Mouse (Mus musculus): ENCODE data around the gene Nfia.

The Nfia gene

DNA sequence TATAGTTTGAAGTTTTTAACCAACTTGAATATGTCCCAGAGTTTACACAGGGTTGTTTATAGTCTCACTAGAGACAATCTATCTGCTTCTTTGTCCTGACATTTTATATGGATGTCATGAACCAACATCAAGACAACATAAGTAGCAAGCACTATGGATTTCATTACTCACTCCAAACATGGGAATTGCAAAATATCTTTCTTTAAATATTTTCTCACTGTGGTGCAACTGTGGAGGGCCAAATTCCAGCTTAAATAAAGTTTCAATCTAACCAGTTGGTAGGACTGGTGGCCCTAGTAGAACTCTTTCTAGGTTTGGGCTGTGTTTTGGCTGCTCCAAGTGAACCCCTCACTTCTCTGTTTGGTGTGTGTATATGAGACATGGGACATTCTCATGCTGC, 43.5 kb downstream of the Nfia start:
- DNase-seq (ENCODE audit: low spot score in 2 of 2), result no peak

DNA sequence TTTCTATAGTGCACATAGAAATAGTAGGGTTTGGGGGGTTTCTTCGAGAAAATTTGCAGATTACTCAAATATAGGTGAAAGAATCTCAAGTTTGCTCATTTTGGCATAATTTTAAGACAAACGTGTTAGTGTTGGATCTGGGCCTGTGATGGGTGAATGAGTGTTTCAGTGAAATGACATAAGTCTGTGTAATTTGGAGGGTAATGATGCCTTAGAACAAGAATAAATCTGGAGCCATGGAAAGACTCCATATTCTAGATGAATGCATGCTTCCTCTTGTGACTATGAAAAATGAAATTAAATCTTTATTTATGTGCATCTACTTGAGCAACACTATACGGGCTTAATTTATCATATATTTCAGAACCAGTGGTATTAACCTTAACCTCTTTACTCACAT, 44.2 kb downstream of the Nfia start:
- no peak for DNase-seq (ENCODE audit: low spot score in 2 of 2)

DNA sequence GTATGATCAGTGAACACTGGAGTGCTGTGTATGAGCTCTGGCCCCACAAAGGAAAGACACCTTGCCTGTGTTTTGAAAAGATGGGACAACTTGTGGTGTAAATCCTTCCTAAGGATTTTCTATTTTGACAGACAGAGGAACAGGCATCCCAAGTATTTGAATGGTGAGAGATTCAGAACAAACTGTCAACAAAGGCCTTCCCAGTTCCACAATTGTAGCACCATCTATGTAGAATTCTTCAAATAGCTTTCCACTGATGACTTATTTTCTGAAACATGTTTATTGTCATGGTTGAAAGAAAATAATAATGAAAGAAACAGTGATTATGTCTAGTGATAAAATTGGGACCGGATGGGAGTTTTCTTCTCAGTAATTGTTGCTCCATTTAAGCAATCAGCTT, 45.2 kb downstream of the Nfia start:
- no peak for DNase-seq (ENCODE audit: low spot score in 2 of 2)

DNA sequence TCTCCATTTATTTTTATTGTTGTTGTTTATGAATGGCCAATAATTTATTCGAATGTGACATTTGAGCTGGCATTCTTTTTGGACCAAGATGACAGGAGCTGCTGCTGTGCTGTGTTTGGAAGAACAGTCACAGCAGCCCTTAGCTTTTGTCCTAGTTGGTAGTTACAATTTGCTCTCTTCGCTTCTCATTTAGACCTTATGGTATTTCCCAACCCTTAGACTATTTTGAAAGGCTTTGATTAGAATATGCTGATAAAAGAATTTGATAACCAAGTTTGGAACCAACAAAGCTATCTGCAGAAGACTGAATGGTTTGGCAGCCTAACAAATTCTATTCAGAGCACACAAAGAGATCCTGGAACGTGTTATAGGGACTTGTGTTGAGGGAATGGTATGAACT, 46.0 kb downstream of the Nfia start:
- DNase-seq (ENCODE audit: low spot score in 2 of 2), result no peak

DNA sequence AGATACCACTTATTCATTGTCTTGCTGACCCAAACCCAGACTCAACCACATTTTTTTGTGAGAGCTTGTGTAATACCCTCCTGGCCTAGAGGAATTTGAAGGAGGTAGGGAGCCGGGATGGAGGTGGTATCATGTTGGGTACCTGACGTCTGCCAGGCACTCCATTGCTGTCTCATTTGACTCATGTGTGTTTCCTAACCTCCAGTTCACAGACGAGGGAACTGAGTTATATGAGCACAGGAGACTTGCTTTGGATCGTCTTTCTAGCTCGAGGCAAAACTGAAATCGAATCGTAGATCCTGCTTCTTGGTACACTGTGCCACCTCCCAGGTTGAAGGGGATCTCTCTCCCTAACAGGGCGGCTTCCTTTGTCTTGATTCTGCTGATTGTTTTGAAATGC, 46.6 kb downstream of the Nfia start:
- no peak for DNase-seq (ENCODE audit: low spot score in 2 of 2)

- no peak for DNase-seq (ENCODE audit: low spot score in 2 of 2)
Observed at GRCm38 (mm10) chr4:97820474-97821259, 48.1 kb downstream of the Nfia start.

DNA sequence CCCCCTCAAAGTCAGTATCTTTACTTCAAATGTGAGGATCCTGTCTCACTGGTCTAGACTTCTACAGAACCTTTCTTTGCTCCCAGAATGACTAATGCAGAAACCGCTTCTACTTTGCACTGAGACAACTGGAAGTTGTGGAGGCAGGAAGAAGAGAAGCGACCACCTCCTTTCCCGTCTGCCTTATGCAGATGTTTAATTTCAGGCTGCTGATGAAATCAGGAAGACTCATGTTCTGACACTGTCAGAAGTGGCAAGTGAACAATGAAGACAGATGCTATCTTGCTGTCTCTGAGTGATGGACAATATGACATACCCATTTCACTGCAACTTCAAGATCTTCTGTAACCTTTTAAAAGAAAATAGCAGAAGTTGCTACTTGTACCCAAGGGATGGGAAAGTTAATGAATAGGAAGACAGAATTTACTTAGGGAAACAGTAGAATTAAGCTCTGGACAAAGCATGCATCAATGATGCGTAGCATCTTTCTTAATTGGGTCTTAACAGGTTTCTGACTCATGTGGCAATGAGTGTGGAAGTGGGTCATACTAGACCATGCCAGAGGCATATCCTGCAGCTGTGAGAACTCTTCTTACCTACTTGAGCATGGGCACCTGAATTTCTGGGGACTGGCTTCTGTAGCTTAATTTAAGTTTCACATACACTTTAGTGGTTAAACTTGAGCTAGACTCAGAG, 49.2 kb downstream of the Nfia start:
- DNase-seq (ENCODE audit: low spot score in 2 of 2), result no peak

- no peak for DNase-seq (ENCODE audit: low spot score in 2 of 2)
Observed at GRCm38 (mm10) chr4:97823512-97823911, 51.0 kb downstream of the Nfia start.

GRCm38 (mm10) chr4:97824451-97824850, 51.9 kb downstream of the Nfia start:
- no peak for DNase-seq (ENCODE audit: low spot score in 2 of 2)

DNA sequence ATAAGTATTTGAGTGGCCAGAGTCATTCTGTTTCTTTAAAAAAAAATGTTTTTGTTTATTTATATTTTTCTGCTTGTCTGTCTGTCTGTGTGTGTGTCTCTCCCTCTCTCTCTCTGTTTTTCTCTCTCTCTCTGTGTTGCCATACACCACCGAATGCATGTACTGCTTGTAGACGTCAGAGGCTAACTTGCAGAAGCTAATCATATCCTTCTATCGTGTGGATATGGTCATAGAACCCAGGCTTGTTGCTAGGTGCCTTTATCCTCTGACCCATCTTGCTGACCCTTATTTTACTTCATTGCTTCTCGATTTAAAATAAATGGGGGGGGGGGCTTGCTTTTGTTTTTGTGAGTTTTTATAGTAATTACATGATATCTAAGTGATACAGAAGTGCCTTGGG, 52.9 kb downstream of the Nfia start:
- DNase-seq (ENCODE audit: low spot score in 2 of 2), result no peak

- DNase-seq (ENCODE audit: low spot score in 2 of 2), result no peak
Observed at GRCm38 (mm10) chr4:97825841-97826240, 53.3 kb downstream of the Nfia start.

- no peak for DNase-seq (ENCODE audit: low spot score in 2 of 2)
Observed at GRCm38 (mm10) chr4:97827115-97827514, 54.6 kb downstream of the Nfia start.

DNA sequence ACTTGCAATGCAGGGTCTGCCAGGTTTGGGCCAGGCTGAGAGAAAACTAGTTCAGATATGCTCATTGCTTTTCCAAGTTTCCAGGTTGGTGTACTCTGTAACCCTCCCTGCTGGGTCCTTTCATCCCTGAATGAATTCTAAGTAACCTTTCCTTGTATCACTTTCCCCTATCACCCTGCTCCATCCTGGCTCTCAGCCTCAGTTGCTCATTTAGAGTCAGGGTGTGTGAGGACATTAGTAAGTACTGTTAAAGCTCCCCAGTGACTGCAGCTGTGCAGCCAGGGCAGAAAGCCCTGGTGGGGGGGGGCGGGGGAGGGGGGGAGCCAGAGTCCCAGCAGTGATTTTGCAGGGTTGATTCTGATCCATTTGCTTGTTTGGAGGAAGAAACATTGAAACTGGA, 56.0 kb downstream of the Nfia start:
- DNase-seq (ENCODE audit: low spot score in 2 of 2), result no peak

- no peak for DNase-seq (ENCODE audit: low spot score in 2 of 2)
Observed at GRCm38 (mm10) chr4:97829336-97830050, 57.0 kb downstream of the Nfia start.

DNA sequence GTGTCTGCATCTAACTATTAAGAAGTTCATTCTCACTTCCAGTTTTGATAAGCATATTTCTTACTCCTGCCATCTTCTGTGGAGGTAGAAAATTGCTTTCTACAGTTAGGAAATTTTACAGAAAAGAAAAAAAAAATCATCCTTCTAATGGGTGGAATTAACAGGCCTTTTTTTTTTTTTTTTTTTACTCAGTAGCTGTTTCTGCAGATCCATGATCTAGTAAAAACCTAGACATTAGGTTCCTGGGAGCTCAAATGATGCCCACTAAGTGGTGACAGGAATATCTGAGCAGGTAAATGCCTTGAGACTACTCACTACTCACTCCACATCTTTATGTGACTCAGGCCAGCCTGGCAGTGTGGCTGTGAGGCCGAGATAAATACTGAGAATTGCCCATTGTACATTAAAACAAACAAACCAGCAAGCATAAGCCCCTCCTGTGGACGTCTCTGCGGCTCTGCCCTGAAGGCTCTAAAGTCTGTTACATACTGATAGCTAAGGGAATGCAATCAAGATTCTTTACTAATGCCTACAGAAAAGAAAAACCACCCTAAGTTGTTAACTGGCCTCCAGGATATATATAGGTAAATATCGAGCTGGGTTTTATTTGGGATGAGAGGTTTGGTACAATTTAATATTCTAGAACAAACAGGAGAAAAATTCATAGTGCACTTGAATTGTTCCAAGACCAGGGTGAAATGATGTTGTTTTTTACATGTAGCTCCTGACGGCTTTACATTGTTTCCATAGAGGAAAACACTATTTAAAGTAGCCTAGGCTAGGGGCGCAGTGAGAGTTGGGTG, 57.7 kb downstream of the Nfia start:
- DNase-seq (ENCODE audit: low spot score in 2 of 2), result no peak

DNA sequence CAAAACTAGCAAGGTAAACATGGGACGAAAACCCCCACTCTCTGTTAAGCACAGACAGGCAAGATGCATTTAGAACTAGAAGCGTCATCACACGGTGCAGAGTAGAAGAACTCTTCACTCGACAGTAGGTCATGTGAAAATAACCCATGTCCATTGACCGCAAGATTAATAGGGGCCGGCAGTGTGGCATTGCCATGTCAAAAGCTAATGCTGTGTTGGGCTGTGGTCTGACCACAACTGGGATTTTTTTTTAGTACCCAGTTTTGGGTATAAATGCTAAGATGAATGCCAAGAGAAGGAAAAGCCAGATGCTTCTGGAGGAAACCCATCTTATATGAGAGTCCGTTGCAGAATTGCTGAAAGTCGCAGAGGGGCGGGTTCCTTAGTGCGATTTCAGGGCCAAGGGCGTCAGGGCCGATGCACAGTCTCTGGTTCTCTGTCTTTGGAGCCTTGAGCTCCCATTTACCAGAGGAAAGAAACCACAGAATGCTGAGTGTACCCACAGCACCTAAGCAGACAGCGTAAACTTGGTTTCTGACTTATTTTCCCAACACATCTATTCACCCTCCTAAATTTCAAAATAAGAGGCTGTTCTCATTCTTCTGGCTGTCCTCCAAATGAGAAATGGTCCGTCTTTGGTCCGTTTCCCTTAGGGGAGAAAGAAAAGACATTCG, 58.5 kb downstream of the Nfia start:
- DNase-seq (ENCODE audit: low spot score in 2 of 2), result no peak

DNA sequence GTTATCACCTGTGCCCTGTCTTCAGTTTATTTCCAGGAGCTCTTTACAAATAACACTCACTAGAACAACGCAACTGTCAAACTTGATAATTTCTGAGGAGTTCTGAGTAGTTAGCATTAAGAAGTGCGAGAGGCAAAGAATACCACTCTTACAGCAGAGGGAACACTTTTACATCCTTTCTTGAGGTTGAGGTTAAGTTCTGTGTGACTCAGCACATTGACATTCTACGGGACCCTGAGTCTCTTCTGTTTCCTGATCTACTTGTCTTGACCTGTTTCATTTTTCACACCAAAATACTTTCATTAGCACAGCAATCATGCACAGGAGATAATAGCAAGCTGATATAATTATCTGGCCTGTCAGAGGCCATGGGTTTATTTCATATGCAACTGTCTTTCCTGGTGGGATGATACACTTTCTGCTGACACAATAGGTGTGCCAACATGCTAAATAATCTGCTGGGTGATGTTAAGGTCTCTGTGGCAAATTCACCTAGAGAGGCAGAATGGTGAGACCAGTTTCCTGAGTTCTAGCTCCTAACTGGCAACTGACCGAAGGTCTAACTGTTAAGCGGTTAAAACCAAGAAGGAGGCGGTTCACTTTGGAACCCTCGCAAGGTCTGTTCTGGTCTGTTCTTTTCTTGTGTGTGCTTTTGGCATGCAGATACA, 59.2 kb downstream of the Nfia start:
- DNase-seq (ENCODE audit: low spot score in 2 of 2), result no peak

DNA sequence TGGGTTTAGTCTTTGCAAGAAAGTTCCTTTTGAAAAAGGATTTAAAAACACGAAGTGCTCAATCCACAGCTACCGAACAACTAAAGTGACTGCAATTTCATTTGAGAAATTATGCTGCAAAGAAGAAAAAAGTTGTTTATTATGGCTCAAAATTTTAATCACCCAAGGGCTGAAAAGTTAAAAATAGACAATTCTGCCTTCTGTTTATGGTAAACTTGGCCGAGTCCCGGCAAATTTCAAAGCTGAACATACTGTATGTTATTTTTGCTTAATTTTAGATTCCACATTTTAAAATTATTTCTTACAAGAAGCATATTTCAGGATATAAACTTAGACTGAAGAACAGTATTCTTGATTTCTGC, 59.7 kb downstream of the Nfia start:
- no peak for DNase-seq (ENCODE audit: low spot score in 2 of 2)

GRCm38 (mm10) chr4:97836812-97837211, 64.3 kb downstream of the Nfia start:
- no peak for DNase-seq (ENCODE audit: low spot score in 2 of 2)

DNA sequence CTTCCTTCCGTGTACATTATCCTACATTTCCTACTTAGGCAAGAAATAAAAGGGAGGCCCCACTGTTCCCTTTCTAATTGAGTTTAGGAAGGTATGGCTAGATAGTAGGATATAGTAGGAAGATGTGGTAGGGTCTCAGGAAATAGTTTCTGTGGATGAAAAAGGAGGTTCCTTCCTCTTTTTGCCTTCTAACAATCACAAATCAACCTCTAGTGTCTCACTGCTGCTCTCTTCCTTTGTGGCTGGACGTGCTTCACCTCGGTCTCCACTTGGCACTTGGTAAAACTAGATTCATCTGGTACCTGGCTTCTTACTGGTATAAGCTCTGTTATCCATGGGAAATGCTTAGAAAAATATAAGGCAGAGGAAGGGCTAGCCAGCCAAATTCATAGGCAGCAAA, 65.2 kb downstream of the Nfia start:
- DNase-seq (ENCODE audit: low spot score in 2 of 2), result no peak

- DNase-seq (ENCODE audit: low spot score in 2 of 2), result no peak
Observed at GRCm38 (mm10) chr4:97838651-97839050, 66.1 kb downstream of the Nfia start.

All from natural killer cell, adult 2 months (primary cell).